Mouse (Mus musculus) 3134 (cell line): ENCODE results near the gene Gm3233.
"Not testable (repeated sequence)": the region's sequence is repeated elsewhere in the genome, so short reads cannot be mapped to it uniquely, and the experiment has no call there.

Experiments
- DNase-seq: peaks from one replicate; pipeline ENCODE4 v3.0.0-alpha.2; 2011; ENCODE audit warnings: low spot score; ENCODE audit not compliant: insufficient read length; ENCODE audit errors: extremely low read depth

Gene Gm3233

GRCm38 (mm10) chr10:77729241-77729640 is 30.2 kb downstream of the Gm3233 start:
- no peak for DNase-seq

- DNase-seq, result no peak
Measured at GRCm38 (mm10) chr10:77728280-77728679, 31.2 kb downstream of the Gm3233 start.

- DNase-seq, result no peak
Measured at GRCm38 (mm10) chr10:77726186-77726585, 33.3 kb downstream of the Gm3233 start, which contains the start of gene Gm10100. Gm10100 (plus strand) TSS chr10:77726486.

GRCm38 (mm10) chr10:77724855-77725254 is 34.6 kb downstream of the Gm3233 start:
- DNase-seq, result no peak

GRCm38 (mm10) chr10:77720299-77720698 is 39.2 kb downstream of the Gm3233 start, which contains the start of gene Krtap12-1:
Krtap12-1 (plus strand) TSS chr10:77720599.
- DNase-seq, result not testable (repeated sequence)

- DNase-seq, result no peak
Measured at GRCm38 (mm10) chr10:77715507-77715906, 44.0 kb downstream of the Gm3233 start, which contains the start of gene Gm10142. Gm10142 (plus strand) TSS chr10:77715807.

GRCm38 (mm10) chr10:77713734-77714133 is 45.7 kb downstream of the Gm3233 start:
- DNase-seq, result no peak

GRCm38 (mm10) chr10:77711157-77711556 is 48.3 kb downstream of the Gm3233 start, which contains the start of gene Gm10024:
Gm10024 (plus strand) TSS chr10:77711457.
- not testable (repeated sequence) for DNase-seq

GRCm38 (mm10) chr10:77709831-77710230 is 49.7 kb downstream of the Gm3233 start:
- no peak for DNase-seq
